Mouse (Mus musculus) thymus, postnatal 36 days (tissue): ENCODE results near the gene Emc9.

Source experiments
- DNase-seq, 2 experiments: peaks; one replicate each; pipeline ENCODE4 v3.0.0; 2022; ENCODE audit warnings: mixed read lengths in 2 of 2

The Emc9 gene

DNA sequence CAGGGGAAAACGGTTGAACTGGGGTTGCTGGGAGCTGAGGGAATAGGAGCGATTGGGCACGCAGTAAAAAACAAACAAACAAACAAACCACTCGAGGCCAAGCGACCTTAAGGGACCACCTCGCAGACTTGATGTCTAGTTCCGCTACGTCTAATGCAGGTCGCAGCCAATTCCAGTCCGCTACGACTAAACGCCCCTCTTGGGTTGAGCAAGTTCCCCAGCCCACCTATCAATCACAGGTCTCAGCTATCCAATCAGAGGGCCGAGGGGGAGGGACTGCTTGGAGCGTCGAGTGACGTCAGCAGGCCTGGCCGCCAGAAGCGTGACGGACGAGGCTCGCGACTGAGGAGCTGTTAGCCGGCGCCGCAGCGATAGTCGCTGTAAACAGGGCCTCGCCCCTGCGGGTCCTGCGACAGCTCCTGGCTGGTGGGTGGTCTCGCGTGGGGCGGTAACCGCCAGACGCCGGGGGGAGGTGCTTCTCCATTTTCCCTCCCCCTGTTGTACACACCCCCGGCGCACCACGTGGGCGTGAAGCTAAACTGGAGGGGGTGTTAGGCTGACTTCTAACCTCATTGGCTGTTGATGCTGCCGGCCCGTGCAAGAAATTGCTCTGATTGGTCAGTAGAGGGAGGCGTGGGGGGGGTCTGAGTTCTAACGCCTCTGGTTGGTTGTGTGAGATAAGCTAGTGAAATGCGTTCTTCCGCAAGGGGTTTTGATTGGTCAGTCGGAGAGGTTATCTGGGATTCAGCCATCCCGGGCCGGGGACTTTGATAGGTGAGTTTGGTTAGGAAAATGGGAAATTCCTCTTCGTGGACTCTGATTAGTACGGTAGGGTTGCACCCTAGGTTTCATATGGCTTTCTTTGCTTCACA is 24.7 kb downstream of the Emc9 start, which contains the start of gene A730061H03Rik:
Gene A730061H03Rik (minus strand): TSS at position 205 of the 872 bp plus-strand sequence.
- DNase-seq: peak; percentile 97 to 98

DNA sequence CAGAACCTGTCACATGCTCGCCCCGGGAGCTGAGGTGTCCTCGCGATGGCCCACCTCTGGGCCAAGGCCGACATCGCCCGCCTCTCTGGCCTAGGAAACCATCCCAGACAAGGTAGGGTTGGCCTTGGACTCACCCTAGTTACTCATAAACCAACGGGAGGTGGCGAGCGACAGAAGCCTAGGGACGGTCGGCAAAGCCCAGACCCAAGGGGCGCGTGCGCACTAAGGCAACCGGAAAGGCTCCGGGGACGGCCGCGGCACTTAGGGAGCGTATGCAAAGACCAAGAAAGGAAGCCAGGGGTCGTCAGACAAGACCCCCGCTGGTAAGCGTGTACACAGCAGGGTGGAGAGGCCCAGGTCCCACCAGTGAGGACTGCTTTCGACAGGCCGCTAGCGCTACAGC is 25.3 kb downstream of the Emc9 start, which contains the start of gene Dcaf11:
Gene Dcaf11 (plus strand): TSS at position 208 of the 403 bp plus-strand sequence.
- DNase-seq: peak; percentile 86 to 90

DNA sequence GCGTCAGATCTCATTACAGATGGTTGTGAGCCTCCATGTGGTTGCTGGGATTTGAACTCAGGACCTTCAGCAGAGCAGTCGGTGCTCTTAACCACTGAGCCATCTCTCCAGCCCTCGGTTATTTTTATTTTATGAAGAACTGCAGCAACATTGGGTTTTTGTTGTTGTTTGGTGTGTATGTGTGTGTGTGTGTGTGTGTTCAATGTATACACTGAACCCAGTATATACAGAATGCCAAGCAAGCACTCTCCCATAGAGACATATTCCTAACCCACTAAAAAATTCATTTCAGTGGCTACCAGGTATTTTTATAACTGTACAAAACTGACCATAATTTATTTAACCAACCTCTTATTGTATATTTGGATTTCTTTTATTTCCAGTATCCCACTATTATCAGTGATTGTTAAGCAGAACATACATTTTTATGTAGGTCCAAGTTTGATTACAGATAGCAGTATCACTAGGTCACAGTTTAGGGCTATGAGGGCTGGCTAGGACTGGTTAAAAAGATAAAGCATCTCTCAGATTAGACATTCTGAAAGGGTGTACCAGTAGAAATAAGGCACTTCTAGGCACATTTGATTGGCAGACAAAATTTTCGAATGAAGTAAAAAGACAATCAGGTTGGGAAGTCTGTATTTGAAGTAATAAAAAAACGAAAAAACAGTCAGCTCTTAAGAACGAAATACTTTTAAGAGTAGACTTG is 26.2 kb downstream of the Emc9 start:
- DNase-seq: no peak

DNA sequence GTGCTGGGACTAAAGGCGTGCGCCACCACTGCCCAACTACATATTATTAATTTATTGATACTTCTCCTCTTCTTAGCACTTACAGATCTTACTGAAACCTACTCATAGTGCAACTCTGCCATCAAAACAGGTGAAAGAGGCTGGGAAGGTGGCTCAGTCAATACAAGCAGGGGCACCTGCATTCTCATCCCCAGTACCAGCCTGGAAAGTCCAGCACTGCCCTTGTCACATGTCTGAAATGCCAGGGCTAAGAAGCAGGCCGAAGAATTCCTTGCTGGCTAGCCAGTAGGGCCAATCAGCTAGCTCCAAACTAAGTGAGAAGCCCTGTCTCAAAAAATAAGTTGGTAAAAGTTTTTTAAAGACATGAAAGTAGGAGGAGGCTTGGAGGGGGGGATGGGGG is 27.5 kb downstream of the Emc9 start:
- no peak for DNase-seq

DNA sequence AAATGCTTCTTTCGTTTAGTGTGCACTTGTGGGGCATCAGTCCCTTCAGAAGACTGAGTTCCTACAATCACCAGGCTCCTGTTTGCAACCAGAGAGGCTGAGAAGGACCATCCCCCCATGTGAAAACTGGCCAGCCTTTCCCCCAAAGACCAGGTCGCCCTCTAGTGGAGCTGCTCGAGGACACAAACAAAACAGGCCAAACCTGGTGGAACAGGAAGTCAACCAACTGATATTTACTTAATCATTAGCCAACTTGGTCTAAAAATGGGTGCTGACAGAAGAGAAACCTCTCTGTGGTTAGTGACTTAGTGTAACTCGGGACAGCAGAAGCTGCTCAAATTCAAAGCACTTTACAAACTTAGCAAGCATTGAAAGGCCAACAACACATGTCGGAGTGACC is 28.1 kb downstream of the Emc9 start:
- DNase-seq: peak; percentile 55 to 62

DNA sequence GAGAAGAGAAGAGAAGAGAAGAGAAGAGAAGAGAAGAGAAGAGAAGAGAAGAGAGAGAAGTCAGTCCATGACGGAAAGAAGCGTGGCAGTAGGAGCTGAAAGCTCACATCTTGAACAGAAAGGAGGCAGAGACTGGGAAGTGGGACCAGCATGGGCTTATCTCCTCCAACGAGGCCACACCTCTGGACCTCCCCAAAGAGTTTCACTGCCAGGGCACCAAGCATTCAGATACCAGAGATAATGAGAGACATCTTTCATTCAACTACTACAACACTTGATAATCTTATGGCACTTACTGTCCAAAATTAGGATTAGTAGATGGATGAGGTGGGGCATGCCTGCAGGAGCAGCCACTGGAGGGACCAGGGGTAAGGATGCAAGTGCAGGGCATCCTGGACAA is 29.3 kb downstream of the Emc9 start:
- no peak for DNase-seq

DNA sequence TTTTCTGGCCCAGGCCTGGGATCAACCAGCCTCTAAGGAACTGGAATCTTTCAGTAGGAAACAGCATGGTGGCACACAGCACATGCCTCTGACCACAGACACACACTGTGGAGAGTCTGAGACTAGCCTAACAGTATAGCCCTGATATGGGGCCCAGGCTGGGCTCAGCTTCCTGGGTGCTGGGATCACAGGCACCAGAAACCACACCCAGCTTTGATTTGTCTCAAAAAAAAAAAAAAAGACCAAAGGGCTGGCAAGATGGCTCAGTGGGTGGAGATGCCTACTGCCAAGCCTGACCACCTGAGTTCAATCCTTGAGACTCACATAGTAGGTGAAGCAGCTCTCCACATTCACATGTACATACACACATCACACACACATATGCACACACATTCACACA is 30.5 kb downstream of the Emc9 start:
- no peak for DNase-seq

DNA sequence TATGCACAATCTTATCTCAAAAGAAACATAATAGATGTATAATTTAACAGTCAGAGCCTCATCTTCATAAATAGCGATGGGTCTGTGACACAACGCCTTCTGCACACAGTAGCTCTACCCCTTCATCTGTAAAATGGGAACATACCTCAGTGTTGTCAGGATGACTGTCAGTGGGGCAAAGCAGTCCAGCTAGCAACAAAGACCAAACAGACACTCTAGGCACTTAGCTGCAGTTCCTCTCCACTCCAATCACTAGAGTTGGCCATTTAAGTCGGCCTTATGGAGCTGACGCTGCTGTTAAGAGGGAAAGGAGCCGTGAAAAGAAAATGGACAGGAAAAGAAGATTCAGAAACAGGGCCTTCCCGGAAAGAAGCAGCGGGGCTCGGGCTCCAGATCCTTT is 33.3 kb downstream of the Emc9 start:
- DNase-seq: no peak

DNA sequence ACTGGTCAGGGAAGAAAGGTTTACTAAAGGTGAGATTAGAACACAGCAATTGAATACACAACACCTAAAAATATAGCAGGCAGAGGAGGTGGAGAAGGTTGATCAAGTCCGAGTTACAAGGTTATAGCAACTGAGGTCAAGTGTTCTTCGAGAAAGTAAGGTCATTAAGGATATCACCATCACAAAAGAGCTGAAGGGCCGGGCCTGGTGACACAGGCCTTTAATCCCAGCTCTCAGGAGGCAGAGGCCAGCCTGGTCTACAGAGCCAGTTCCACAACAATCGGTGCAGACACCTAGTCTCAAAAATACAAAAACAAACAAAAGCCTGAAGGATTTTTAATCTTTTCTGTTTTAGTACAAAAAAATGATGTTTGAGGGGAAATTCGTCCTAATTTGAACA is 33.8 kb downstream of the Emc9 start:
- DNase-seq: no peak

DNA sequence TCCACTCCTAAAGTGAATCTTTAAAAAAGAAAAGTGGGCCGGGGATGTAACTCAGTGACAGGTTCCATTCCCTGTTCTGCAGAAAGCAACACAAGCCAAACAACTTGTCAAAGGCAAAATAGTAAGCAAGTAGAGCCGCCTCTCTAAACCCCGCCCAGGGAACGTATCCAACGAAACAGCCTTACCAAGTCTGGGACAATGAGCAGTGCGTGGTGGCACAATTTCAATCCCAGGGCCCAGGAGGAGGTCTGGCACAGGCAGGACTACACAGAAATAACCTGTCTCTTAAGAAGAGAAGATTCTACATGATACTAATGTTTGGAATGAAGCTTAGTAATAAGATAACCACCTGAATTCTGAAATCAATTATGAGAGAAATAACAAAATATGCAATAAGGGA is 34.9 kb downstream of the Emc9 start:
- DNase-seq: no peak

DNA sequence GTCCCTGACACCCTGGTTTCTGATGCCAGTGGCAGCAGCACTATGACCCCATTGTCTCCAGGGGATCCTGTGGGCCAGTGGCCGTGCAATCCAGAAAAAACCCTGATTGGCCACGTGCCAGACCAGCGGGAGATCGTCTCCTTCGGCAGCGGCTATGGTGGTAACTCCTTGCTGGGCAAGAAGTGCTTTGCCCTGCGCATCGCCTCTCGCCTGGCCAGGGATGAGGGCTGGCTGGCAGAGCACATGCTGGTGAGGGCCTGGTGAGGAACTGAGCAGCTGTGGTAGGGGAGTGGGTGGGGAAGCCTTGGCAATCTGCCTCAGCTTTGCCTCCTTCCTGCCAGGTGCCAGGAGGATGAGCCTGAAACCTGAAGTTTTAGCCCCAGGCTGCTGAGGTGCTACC is 40.8 kb downstream of the Emc9 start:
- DNase-seq: no peak

DNA sequence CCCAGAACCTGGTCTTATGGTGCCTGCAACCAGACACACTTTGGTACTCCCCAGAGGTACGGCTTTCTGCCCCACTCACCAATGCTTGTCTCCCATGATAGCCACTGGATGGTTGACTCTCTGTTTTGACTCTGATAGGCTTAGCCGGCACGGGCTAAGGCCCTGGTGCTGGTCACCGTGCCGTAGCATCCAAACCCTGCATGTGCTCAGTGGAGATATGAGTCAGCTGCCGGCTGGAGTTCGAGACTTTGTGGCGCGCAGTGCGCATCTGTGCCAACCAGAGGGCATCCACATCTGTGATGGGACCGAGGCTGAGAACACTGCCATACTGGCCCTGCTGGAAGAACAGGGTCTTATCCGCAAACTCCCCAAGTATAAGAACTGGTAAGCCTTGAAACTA is 42.8 kb downstream of the Emc9 start:
- DNase-seq: no peak

DNA sequence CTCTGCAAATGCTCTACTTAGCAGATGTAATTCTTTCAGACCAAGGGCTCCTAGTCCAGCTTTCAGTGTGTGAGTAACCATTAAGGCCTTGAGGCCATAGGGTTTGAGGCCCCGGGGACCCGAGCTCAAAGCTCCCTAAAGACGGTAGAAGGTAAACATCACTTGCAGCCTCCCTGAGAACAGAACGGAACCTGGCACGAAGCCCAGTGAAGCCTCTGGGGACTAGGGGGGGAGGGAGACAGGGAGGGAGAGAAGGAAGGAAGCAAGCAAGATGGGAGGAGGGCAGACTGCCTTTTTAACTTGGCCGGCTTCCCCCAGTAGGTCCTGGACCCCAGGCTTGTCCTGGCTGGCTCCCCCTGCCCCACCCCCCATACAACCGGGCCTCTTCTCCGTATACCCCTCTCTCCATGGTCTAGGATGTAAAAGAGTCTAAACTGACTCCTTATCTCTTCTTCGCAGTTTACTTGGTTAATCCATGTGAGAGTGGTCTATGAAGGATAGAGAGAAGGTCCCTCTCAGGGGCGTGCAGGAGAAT is 44.2 kb downstream of the Emc9 start:
- peak; percentile 42 to 50 for DNase-seq

DNA sequence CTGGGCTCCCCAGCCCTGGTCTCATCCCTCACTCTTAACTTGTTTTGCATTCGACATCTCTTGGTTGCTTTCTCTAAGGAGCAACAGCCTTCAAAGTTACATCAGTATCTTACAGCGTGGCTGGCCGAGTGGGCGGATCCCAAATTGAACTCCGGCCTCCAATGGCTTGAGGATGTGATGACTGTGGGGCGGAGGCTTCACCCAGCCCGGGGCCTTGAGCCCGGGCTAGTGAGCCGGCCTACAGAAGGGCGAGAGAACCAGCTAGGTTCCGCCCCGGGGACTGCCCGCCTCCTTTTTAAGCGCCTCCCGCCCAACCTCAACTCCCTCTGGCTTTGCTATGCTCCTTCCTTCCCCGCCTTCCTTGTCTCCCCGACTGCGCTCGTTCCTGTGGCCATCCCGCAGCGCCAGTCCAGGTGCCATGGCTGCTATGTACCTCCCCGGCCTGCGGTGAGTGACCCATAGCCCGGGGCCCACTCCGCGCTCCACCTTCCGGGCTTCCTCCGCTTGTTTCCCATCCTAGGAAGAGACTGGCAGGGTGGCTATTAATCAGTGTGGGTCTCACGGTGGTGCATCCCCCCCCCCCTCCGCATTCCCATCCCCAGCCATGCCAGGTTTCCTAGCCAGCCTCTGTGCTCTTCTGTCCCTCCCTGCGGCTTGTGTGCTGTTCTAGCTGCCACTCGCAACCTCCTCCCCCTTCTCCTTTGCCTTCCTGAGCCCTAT is 44.9 kb downstream of the Emc9 start, which contains the start of gene Pck2:
Gene Pck2 (plus strand): TSS at position 200 of the 720 bp plus-strand sequence.
- DNase-seq: peak; percentile 31 to 48

DNA sequence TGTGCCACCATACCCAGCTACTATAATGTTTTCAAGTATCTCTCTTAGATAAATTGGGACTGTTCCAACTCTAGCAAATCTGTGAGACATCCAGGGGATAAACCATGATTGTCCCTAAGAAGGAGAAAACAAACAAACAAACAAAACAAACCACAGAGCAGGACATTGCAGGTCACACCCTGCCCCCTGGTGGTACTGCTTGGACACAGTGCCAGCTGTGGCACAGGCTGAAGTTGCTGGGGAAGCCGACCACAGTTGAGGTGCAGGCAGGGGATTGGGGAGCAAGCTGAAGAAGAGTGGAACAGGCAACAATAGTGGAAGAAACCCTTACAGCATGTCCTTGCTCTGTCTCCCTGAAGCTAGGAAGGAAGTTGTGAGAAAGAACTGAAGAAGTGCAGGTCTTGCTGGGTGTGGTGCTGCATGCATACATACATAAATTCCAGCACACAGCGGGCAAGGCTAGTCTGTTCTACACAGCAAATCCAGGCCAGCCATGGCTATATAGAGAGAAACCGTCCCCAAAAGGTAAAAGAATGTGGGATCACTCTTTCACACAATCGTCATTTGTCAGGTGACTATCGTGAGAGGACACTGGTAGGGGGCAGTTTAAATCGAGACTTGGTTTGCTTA is 48.9 kb downstream of the Emc9 start:
- DNase-seq: peak; percentile 34 to 46
